Mouse (Mus musculus) spleen, adult 2 months (tissue): ENCODE results near the gene Nos1.

Experiments used
- CTCF ChIP-seq: fragments of 200-500 bp; IDR thresholded peaks from 2 replicates; pipeline ENCODE4 v1.5.1; 2011; ENCODE audit warnings: mild to moderate bottlenecking, inconsistent platforms; ENCODE audit not compliant: insufficient read depth, insufficient read length, insufficient replicate concordance; ENCODE audit errors: extremely low read depth
- POLR2A ChIP-seq: fragments of 200-500 bp; IDR thresholded peaks from 2 replicates; pipeline ENCODE4 v1.6.1; 2011; ENCODE audit warnings: low read depth, low read length, inconsistent platforms

GRCm38 (mm10) chr5:117864588-117865300 lies 83.9 kb downstream of the Nos1 start:
- TF ChIP-seq CTCF = no peak
- no peak for TF ChIP-seq POLR2A
